Mouse (Mus musculus) thymus, postnatal 10 days (tissue): ENCODE measurements around the gene Tbc1d10b.

ENCODE experiments used
- DNase-seq, 2 experiments: peaks; one replicate each; pipeline ENCODE4 v3.0.0; 2021; ENCODE audit warnings: low spot score in 2 of 2

Tbc1d10b gene

GRCm38 (mm10) chr7:127162546-127162945, 45.7 kb downstream of the Tbc1d10b start:
- no peak for DNase-seq

DNA sequence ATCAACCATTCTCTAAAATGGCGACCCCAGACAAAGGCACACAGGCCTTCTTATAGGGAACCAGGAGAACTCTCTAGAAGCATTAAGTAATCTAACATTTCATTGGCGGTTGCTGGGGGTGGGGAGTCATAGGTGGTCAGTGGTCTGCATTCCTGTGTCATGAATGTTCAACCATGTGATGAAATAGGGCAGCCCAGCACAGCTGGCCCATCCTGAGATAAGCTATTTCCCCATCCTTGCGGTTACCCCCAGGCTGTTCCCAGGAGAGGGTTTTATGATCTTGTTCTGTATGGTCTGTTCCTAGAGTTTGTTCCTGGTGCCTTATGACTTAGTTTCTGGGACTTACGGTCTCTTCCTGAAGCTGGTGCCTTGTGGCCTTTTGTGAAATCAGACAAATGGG, 50.7 kb downstream of the Tbc1d10b start:
- no peak for DNase-seq

DNA sequence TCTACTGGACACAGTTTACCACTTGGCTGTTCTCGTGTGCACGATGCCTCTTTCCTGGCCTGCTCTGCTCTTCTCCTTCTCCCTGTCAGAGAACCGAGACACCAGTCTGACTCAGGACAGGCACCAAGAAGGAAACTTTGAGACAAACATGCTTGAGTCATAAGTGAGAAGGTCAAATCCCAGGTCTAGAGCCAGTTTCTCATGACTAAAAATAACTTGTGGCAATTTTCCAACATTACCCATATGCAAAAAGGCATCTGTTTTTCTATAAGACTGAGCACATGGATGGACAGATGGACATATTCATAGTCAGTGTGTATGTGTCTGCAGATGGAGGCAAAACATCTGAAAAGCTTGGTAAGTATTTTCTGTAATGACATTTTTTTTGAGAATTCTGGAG, 54.8 kb downstream of the Tbc1d10b start:
- no peak for DNase-seq

GRCm38 (mm10) chr7:127152464-127152863, 55.8 kb downstream of the Tbc1d10b start:
- DNase-seq: no peak

- no peak for DNase-seq
Measured at GRCm38 (mm10) chr7:127147901-127148300, 60.4 kb downstream of the Tbc1d10b start.
